Mouse (Mus musculus): ENCODE data around the gene Kif26a.

GRCm38 (mm10) chr12:112144377-112145115 lies 1.5 kb upstream of the Kif26a start:
- TF ChIP-seq CTCF (IDR thresholded peaks at IDR 0.05; ENCODE audit: insufficient read depth, low read length): no peak
- no peak for TF ChIP-seq POLR2A (IDR thresholded peaks at IDR 0.05; ENCODE audit: borderline replicate concordance, extremely low read depth, low read depth, low read length)

Measured in lung, adult 2 months (tissue).